Mouse (Mus musculus): ENCODE data around the gene Ripply3. TPM values are rescaled to one million over a fixed set of nuclear protein-coding genes. Genes with fewer than 3 reads are reported as not detected.
A peak's percentile ranks its signal among the peaks of the same experiment; 100 is the strongest.

The Ripply3 gene
- total and polyA plus RNA-seq, 3 experiments: 0.28 to 6.1 (median 1.3) TPM

- in situ Hi-C loops (cut with MboI; ENCODE audit: low pct_ligation_motif_present, low pct_unique_long_range_greater_than_20kb, low sequenced_read_pairs) (no loop called here), dilution Hi-C loops (cut with MboI; ENCODE audit: extremely low pct_ligation_motif_present, extremely low pct_unique_long_range_greater_than_20kb, low sequenced_read_pairs) (no loop called here)
- H3K9ac ChIP-seq (ENCODE audit: insufficient read depth, low read depth): no peak overlapping the region
- peaks cover 0 to 4% of the 10 kb centered on the region in 2 experiments for H3K36me3 ChIP-seq (replicated peaks in 1 of 2; ENCODE audit: control insufficient read depth in 1 of 2, insufficient read depth in 1 of 2, low read length in 1 of 2)
- H3K4me1 ChIP-seq (ENCODE audit: control insufficient read depth in 1 of 2, insufficient read depth in 2 of 2): peaks cover 10 to 21% of the 10 kb centered on the region in 2 experiments
- H3K4me3 ChIP-seq (replicated peaks in 1 of 3; ENCODE audit: low read depth in 2 of 3, low read length in 2 of 3, poor library complexity in 1 of 3): no peak overlapping the region
- no peak for DNase-seq (ENCODE audit: extremely low read depth)
- no peak overlapping the region for H3K27ac ChIP-seq (ENCODE audit: insufficient read depth, low read depth)
- H3K4me2 ChIP-seq (ENCODE audit: insufficient read depth, low read depth, poor library complexity, severe bottlenecking): no peak overlapping the region
- no peaks in the 10 kb centered on the region for H3K27me3 ChIP-seq (replicated peaks)
- no peak for TF ChIP-seq MAFK (IDR thresholded peaks at IDR 0.05; ENCODE audit: insufficient replicate concordance, low read length)
- TF ChIP-seq BHLHE40 (IDR thresholded peaks at IDR 0.05; ENCODE audit: low read depth, low read length): peak; percentile 82
- TF ChIP-seq NELFE (IDR thresholded peaks at IDR 0.05; ENCODE audit: low read depth, low read length): no peak
- TF ChIP-seq MEF2A (IDR thresholded peaks at IDR 0.05; ENCODE audit: borderline replicate concordance, low read depth, low read length): no peak
- no peak for TF ChIP-seq GABPA (IDR thresholded peaks at IDR 0.05; ENCODE audit: insufficient replicate concordance, low read depth, low read length)
- no peaks in the 10 kb centered on the region for H3K79me2 ChIP-seq (replicated peaks; ENCODE audit: control insufficient read depth, extremely low read depth, insufficient read depth, poor library complexity, severe bottlenecking)
- no peaks in the 10 kb centered on the region for H3K9me3 ChIP-seq (replicated peaks; ENCODE audit: low read length)
These were observed 22.1 kb downstream of the Ripply3 start for GRCm38 (mm10) chr16:94350287-94350677.

GRCm38 (mm10) chr16:94354450-94354849 lies 26.2 kb downstream of the Ripply3 start:
- peak overlapping the region; percentile 34; the same call in 1 of the 2 replicates for H3K9ac ChIP-seq (ENCODE audit: insufficient read depth, low read depth)
- H3K4me3 ChIP-seq (replicated peaks in 1 of 3; ENCODE audit: low read depth in 2 of 3, low read length in 2 of 3, poor library complexity in 1 of 3): no peak overlapping the region
- no peaks in the 10 kb centered on the region for H3K36me3 ChIP-seq (replicated peaks in 1 of 2; ENCODE audit: control insufficient read depth in 1 of 2, insufficient read depth in 1 of 2, low read length in 1 of 2)
- H3K4me2 ChIP-seq (ENCODE audit: insufficient read depth, low read depth, poor library complexity, severe bottlenecking): peak overlapping the region; percentile 73
- in situ Hi-C loops (cut with MboI; ENCODE audit: low pct_ligation_motif_present, low pct_unique_long_range_greater_than_20kb, low sequenced_read_pairs) (no loop called here), dilution Hi-C loops (cut with MboI; ENCODE audit: extremely low pct_ligation_motif_present, extremely low pct_unique_long_range_greater_than_20kb, low sequenced_read_pairs) (no loop called here)
- peak; percentile 92 for DNase-seq (ENCODE audit: extremely low read depth)
- H3K27me3 ChIP-seq (replicated peaks): no peaks in the 10 kb centered on the region
- H3K4me1 ChIP-seq (ENCODE audit: control insufficient read depth in 1 of 2, insufficient read depth in 2 of 2): peaks cover 15 to 34% of the 10 kb centered on the region in 2 experiments
- no peaks in the 10 kb centered on the region for H3K79me2 ChIP-seq (replicated peaks; ENCODE audit: control insufficient read depth, extremely low read depth, insufficient read depth, poor library complexity, severe bottlenecking)
- H3K27ac ChIP-seq (ENCODE audit: insufficient read depth, low read depth): no peak overlapping the region
- H3K9me3 ChIP-seq (replicated peaks; ENCODE audit: low read length): no peaks in the 10 kb centered on the region
- TF ChIP-seq RCOR1 (conservative IDR thresholded peaks at IDR 0.05; ENCODE audit: low read depth, low read length) (no peak), NELFE (IDR thresholded peaks at IDR 0.05; ENCODE audit: low read depth, low read length) (peak; percentile 45; the same call in 1 of the 2 replicates), MEF2A (IDR thresholded peaks at IDR 0.05; ENCODE audit: borderline replicate concordance, low read depth, low read length) (peak; percentile 67; the same call in 1 of the 2 replicates), TBP (conservative IDR thresholded peaks at IDR 0.05; ENCODE audit: low read depth, low read length) (peak; percentile 79), POLR2A (IDR thresholded peaks at IDR 0.05; ENCODE audit: low read depth, low read length) (peak; percentile 50), NRF1 (IDR thresholded peaks at IDR 0.05; ENCODE audit: low read depth, low read length) (peak; percentile 78), ELF1 (IDR thresholded peaks at IDR 0.05; ENCODE audit: low read depth, low read length) (peak; percentile 86), CHD2 (IDR thresholded peaks at IDR 0.05; ENCODE audit: low read length) (no peak), ZNF384 (IDR thresholded peaks at IDR 0.05; ENCODE audit: low read depth, low read length) (no peak), CTCF (conservative IDR thresholded peaks at IDR 0.05 in 1 of 2, IDR thresholded peaks at IDR 0.05 in 1 of 2; ENCODE audit: low read depth in 2 of 2, low read length in 2 of 2) (no peak), MXI1 (IDR thresholded peaks at IDR 0.05; ENCODE audit: low read depth, low read length) (peak; percentile 57; the same call in 1 of the 2 replicates), MAX (IDR thresholded peaks at IDR 0.05; ENCODE audit: low read length) (no peak), MAFK (IDR thresholded peaks at IDR 0.05; ENCODE audit: insufficient replicate concordance, low read length) (no peak), MYC (IDR thresholded peaks at IDR 0.05; ENCODE audit: low read depth, low read length) (no peak), IRF4 (IDR thresholded peaks at IDR 0.05; ENCODE audit: low read depth, low read length) (peak; percentile 16; the same call in 1 of the 2 replicates), KAT2A (IDR thresholded peaks at IDR 0.05; ENCODE audit: insufficient replicate concordance, low read length) (no peak), SIN3A (IDR thresholded peaks at IDR 0.05; ENCODE audit: low read length) (peak; percentile 88), CHD1 (IDR thresholded peaks at IDR 0.05; ENCODE audit: low read depth, low read length) (no peak), HCFC1 (IDR thresholded peaks at IDR 0.05; ENCODE audit: low read depth, low read length) (peak; percentile 48), TCF12 (IDR thresholded peaks at IDR 0.05; ENCODE audit: low read depth, low read length) (peak; percentile 40; the same call in 1 of the 2 replicates)

Data from CH12.LX (cell line).